Mouse (Mus musculus) liver, embryonic 12.5 days (tissue): Measurements from ENCODE around the gene Lap3. TPM values are rescaled to one million over a fixed set of nuclear protein-coding genes. Genes with fewer than 3 reads are reported as not detected.
A peak's percentile ranks its signal among the peaks of the same experiment; 100 is the strongest.

Experiments
- ATAC-seq: fragments of 200-750 bp; cut with Nextera tagmentation; 2 replicates; pipeline ENCODE4 v1.8.0; 2017; ENCODE audit warnings: moderate number of reproducible peaks, mild to moderate bottlenecking, moderate library complexity
- H3K27ac ChIP-seq: fragments of 300-500 bp; sonication (generic); 2 replicates; pipeline ENCODE4 v1.5.1; 2016; ENCODE audit warnings: mild to moderate bottlenecking
- H3K27me3 ChIP-seq: fragments of 300-500 bp; sonication (generic); replicated peaks from 2 replicates; pipeline ENCODE4 v1.6.1; 2016; ENCODE audit warnings: mild to moderate bottlenecking, moderate library complexity
- H3K36me3 ChIP-seq: fragments of 300-500 bp; sonication (generic); 2 replicates; pipeline ENCODE4 v1.6.1; 2016; ENCODE audit warnings: mild to moderate bottlenecking, moderate library complexity
- H3K4me1 ChIP-seq: fragments of 300-500 bp; sonication (generic); 2 replicates; pipeline ENCODE4 v1.6.1; 2016
- H3K4me2 ChIP-seq: fragments of 300-500 bp; sonication (generic); 2 replicates; pipeline ENCODE4 v1.6.1; 2016; ENCODE audit warnings: mild to moderate bottlenecking, moderate library complexity
- H3K4me3 ChIP-seq: fragments of 300-500 bp; sonication (generic); 2 replicates; pipeline ENCODE4 v1.5.1; 2016; ENCODE audit warnings: mild to moderate bottlenecking, moderate library complexity
- H3K9ac ChIP-seq: fragments of 300-500 bp; sonication (generic); 2 replicates; pipeline ENCODE4 v1.6.1; 2016; ENCODE audit warnings: mild to moderate bottlenecking, moderate library complexity
- H3K9me3 ChIP-seq: fragments of 300-500 bp; sonication (generic); replicated peaks from 2 replicates; pipeline ENCODE4 v1.6.1; 2016; ENCODE audit warnings: mild to moderate bottlenecking, moderate library complexity
- WGBS: fragments of 180-500 bp; shearing (Covaris S2); methylation state at CpG from one replicate; pipeline ENCODE4 v1.1.7; 2016; ENCODE audit not compliant: insufficient replicate concordance; 5-methylcytosine and 5-hydroxymethylcytosine counted together
- polyA plus RNA-seq: library from polyadenylated mRNA; unstranded; fragments of >200 nt; fragmentation: Nextera tagmentation; extraction: Ambion mirVana; gene quantifications from 2 replicates; pipeline ENCODE4 v1.2.1, GENCODE M21; 2016

The Lap3 gene
- polyA plus RNA-seq, 1 experiment from 2014 or later, result 69.0 TPM

GRCm38 (mm10) chr5:45529696-45530095, 36.5 kb downstream of the Lap3 start:
- WGBS, result 80% methylated on average over 3 of the region's 3 CpGs
- Histone ChIP-seq H3K27me3 (no peaks in the 10 kb centered on the region), H3K9ac (no peak overlapping the region), H3K27ac (no peak overlapping the region), H3K36me3 (peaks cover 57% of the 10 kb centered on the region), H3K4me1 (0 out of 2 replicates have a peak, but pooled peaks cover 5% of the 10 kb centered on the region), H3K4me2 (no peak overlapping the region), H3K4me3 (no peak overlapping the region), H3K9me3 (no peaks in the 10 kb centered on the region)
- no peak for ATAC-seq

GRCm38 (mm10) chr5:45534319-45535098, 41.3 kb downstream of the Lap3 start:
- Histone ChIP-seq H3K9ac (no peak overlapping the region), H3K36me3 (peaks cover 12% of the 10 kb centered on the region), H3K27ac (no peak overlapping the region), H3K4me3 (no peak overlapping the region), H3K4me1 (0 out of 2 replicates have a peak, but pooled peaks cover 7% of the 10 kb centered on the region), H3K4me2 (peak overlapping the region; percentile 44), H3K9me3 (no peaks in the 10 kb centered on the region), H3K27me3 (no peaks in the 10 kb centered on the region)
- ATAC-seq, result peak; percentile 71
- WGBS, result 12% methylated on average over 15 of the region's 17 CpGs

- WGBS, result 55% methylated on average over 4 of the region's 4 CpGs
- Histone ChIP-seq H3K27ac (no peak overlapping the region), H3K9me3 (no peaks in the 10 kb centered on the region), H3K9ac (no peak overlapping the region), H3K4me3 (no peak overlapping the region), H3K4me2 (no peak overlapping the region), H3K4me1 (0 out of 2 replicates have a peak, but pooled peaks cover 7% of the 10 kb centered on the region), H3K36me3 (peaks cover 8% of the 10 kb centered on the region), H3K27me3 (no peaks in the 10 kb centered on the region)
- no peak for ATAC-seq
These were observed 42.0 kb downstream of the Lap3 start for GRCm38 (mm10) chr5:45535177-45535576.

GRCm38 (mm10) chr5:45539502-45539901, 46.3 kb downstream of the Lap3 start:
- Histone ChIP-seq H3K9ac (no peak overlapping the region), H3K9me3 (no peaks in the 10 kb centered on the region), H3K27me3 (no peaks in the 10 kb centered on the region), H3K36me3 (no peaks in the 10 kb centered on the region), H3K27ac (no peak overlapping the region), H3K4me1 (0 out of 2 replicates have a peak, but pooled peaks cover 4% of the 10 kb centered on the region), H3K4me2 (no peak overlapping the region), H3K4me3 (no peak overlapping the region)
- whole genome bisulfite sequencing, result 51% methylated on average over 10 of the region's 10 CpGs
- ATAC-seq, result no peak

GRCm38 (mm10) chr5:45543374-45543773, 50.2 kb downstream of the Lap3 start:
- ATAC-seq, result no peak
- Histone ChIP-seq H3K4me2 (no peak overlapping the region), H3K4me1 (no peaks in the 10 kb centered on the region), H3K9me3 (no peaks in the 10 kb centered on the region), H3K9ac (no peak overlapping the region), H3K27me3 (no peaks in the 10 kb centered on the region), H3K27ac (no peak overlapping the region), H3K4me3 (no peak overlapping the region), H3K36me3 (no peaks in the 10 kb centered on the region)
- 73% methylated on average over 5 of the region's 5 CpGs for WGBS

GRCm38 (mm10) chr5:45549586-45549985, 56.4 kb downstream of the Lap3 start:
- no peaks in the 10 kb centered on the region for H3K36me3 ChIP-seq
- H3K4me3 ChIP-seq, result no peak overlapping the region
- H3K9ac ChIP-seq, result no peak overlapping the region
- H3K4me2 ChIP-seq, result no peak overlapping the region
- 65% methylated on average over 1 of the region's 1 CpGs for WGBS
- H3K4me1 ChIP-seq, result no peaks in the 10 kb centered on the region
- H3K27ac ChIP-seq, result no peak overlapping the region
- no peaks in the 10 kb centered on the region for H3K9me3 ChIP-seq
- ATAC-seq, result no peak
- no peaks in the 10 kb centered on the region for H3K27me3 ChIP-seq

Other genes starting within 250 kb of the Lap3 start
- 74.1 and 77.6 TPM in 2 replicates for gene Qdpr, start 43.1 kb upstream of the Lap3 start, polyA plus RNA-seq
- not detected in 2 replicates for gene Clrn2, start 39.6 kb upstream of the Lap3 start, polyA plus RNA-seq
- gene Med28, start 26.9 kb downstream of the Lap3 start, polyA plus RNA-seq, result 138 TPM in 2 replicates
- gene Fam184b, start 146.2 kb downstream of the Lap3 start, polyA plus RNA-seq, result 0.18 and 0.29 TPM in 2 replicates
- 59.9 and 62.7 TPM in 2 replicates for gene Ncapg, start 176.5 kb downstream of the Lap3 start, polyA plus RNA-seq